Mouse (Mus musculus) cerebellum, adult 2 months (tissue): ENCODE results near the gene Fgf18.

Experiments used
- CTCF ChIP-seq: fragments of 200-500 bp; IDR thresholded peaks from 2 replicates; pipeline ENCODE4 v1.5.1; 2011; ENCODE audit warnings: low read depth, mild to moderate bottlenecking, control low read depth, low read length, moderate library complexity, borderline replicate concordance; ENCODE audit not compliant: insufficient read depth
- POLR2A ChIP-seq: fragments of 200-500 bp; IDR thresholded peaks from 2 replicates; pipeline ENCODE4 v1.6.1; 2011; ENCODE audit warnings: low read length, control low read depth, borderline replicate concordance; ENCODE audit not compliant: insufficient read depth

GRCm38 (mm10) chr11:33107540-33107939 lies 39.7 kb downstream of the Fgf18 start:
- TF ChIP-seq POLR2A = no peak
- TF ChIP-seq CTCF = no peak
